Mouse (Mus musculus) MEL (cell line): Measurements from ENCODE around the gene Fkbp15.

ENCODE experiments used
- CTCF ChIP-seq, 3 experiments: IDR thresholded peaks in 2 of 3; conservative IDR thresholded peaks in 1 of 3; 2 replicates each; pipeline ENCODE4 v1.5.1; 2011 to 2012; ENCODE audit warnings: low read length in 3 of 3, low read depth in 2 of 3, mild to moderate bottlenecking in 2 of 3, improper control_type of control experiment in 1 of 3, inconsistent platforms in 1 of 3, mixed read lengths in 1 of 3, moderate library complexity in 1 of 3; ENCODE audit not compliant: control insufficient read depth in 1 of 3, insufficient read depth in 1 of 3, poor library complexity in 1 of 3, severe bottlenecking in 1 of 3
- MAX ChIP-seq: IDR thresholded peaks from 2 replicates; pipeline ENCODE4 v1.6.1; 2011; ENCODE audit warnings: low read length, improper control_type of control experiment
- RAD21 ChIP-seq: IDR thresholded peaks from 2 replicates; pipeline ENCODE4 v1.6.1; 2011; ENCODE audit warnings: mild to moderate bottlenecking, low read depth, low read length, improper control_type of control experiment

GRCm38 (mm10) chr4:62306840-62307239, 53.5 kb downstream of the Fkbp15 start:
- TF ChIP-seq CTCF (IDR thresholded peaks at IDR 0.05 in 2 of 3, conservative IDR thresholded peaks at IDR 0.05 in 1 of 3; ENCODE audit: control insufficient read depth in 1 of 3, insufficient read depth in 1 of 3, low read depth in 2 of 3, low read length in 3 of 3, poor library complexity in 1 of 3, severe bottlenecking in 1 of 3) = no peak
- TF ChIP-seq RAD21 = no peak
- TF ChIP-seq MAX = no peak
